Mouse (Mus musculus) megakaryocyte progenitor cell, adult 5-6 weeks (primary cell): Measurements from ENCODE around the gene Gpr162. TPM values are rescaled to one million over a fixed set of nuclear protein-coding genes. Genes with fewer than 3 reads are reported as not detected.

ENCODE experiments used
- ATAC-seq: replicated peaks from 2 replicates; pipeline ENCODE4 v1.8.0; 2016; ENCODE audit warnings: mild to moderate bottlenecking, moderate TSS enrichment, inconsistent platforms; ENCODE audit not compliant: poor library complexity
- total RNA-seq, 2 experiments: library from RNA; stranded (forward) in 1 of 2; stranded (reverse) in 1 of 2; fragments of 157-497, 149-512 nt in 1 of 2; fragments of 200-1000 nt in 1 of 2; gene quantifications; 2 replicates each; pipeline versions ENCODE4 v1.2.3 to v1.2.4; 2015 to 2017

Gene Gpr162
- total RNA-seq, 2 experiments from 2014 or later: not detected

- ATAC-seq: no peak
Observed at GRCm38 (mm10) chr6:124883351-124883750, 19.6 kb upstream of the Gpr162 start.

- no peak for ATAC-seq
Observed at GRCm38 (mm10) chr6:124881821-124882220, 18.0 kb upstream of the Gpr162 start.

GRCm38 (mm10) chr6:124879390-124879789 lies 15.6 kb upstream of the Gpr162 start:
- no peak for ATAC-seq

- ATAC-seq: peak; percentile 48
Observed at GRCm38 (mm10) chr6:124874348-124874747, 10.6 kb upstream of the Gpr162 start.

GRCm38 (mm10) chr6:124866560-124866959 lies 2.8 kb upstream of the Gpr162 start:
- ATAC-seq: no peak

GRCm38 (mm10) chr6:124865766-124866362 lies 2.1 kb upstream of the Gpr162 start:
- ATAC-seq: no peak

- no peak for ATAC-seq
Observed at GRCm38 (mm10) chr6:124863125-124863657, 592 bp downstream of the Gpr162 start.

- ATAC-seq: no peak
Observed at GRCm38 (mm10) chr6:124862406-124863124, 1.2 kb downstream of the Gpr162 start.

GRCm38 (mm10) chr6:124861802-124862201 lies 2.0 kb downstream of the Gpr162 start:
- ATAC-seq: no peak

- no peak for ATAC-seq
Observed at GRCm38 (mm10) chr6:124861266-124861665, 2.5 kb downstream of the Gpr162 start.

GRCm38 (mm10) chr6:124860511-124860910 lies 3.3 kb downstream of the Gpr162 start:
- no peak for ATAC-seq

GRCm38 (mm10) chr6:124859725-124860124 lies 4.1 kb downstream of the Gpr162 start:
- ATAC-seq: peak; percentile 75

- ATAC-seq: no peak
Observed at GRCm38 (mm10) chr6:124858561-124859318, 5.0 kb downstream of the Gpr162 start.

- ATAC-seq: no peak
Observed at GRCm38 (mm10) chr6:124857840-124858530, 5.8 kb downstream of the Gpr162 start.

GRCm38 (mm10) chr6:124856916-124857839 lies 6.6 kb downstream of the Gpr162 start, which contains the start of gene P3h3:
Gene P3h3, minus strand, starts transcription at chr6:124857752.
- peak; percentile 84 for ATAC-seq

GRCm38 (mm10) chr6:124856321-124856720 lies 7.5 kb downstream of the Gpr162 start:
- no peak for ATAC-seq

- no peak for ATAC-seq
Observed at GRCm38 (mm10) chr6:124854647-124855046, 9.1 kb downstream of the Gpr162 start.

GRCm38 (mm10) chr6:124850535-124850934 lies 13.2 kb downstream of the Gpr162 start:
- no peak for ATAC-seq

- peak; percentile 98 for ATAC-seq
Observed at GRCm38 (mm10) chr6:124847305-124847704, 16.5 kb downstream of the Gpr162 start.
